ENCODE assay signal across 24 mouse cellular contexts in genomic region chr2:48586162-48586830, GRCm38 (mm10).
A peak's percentile ranks its signal among the peaks of the same experiment; 100 is the strongest.
DNase-seq lines count a peak whose midpoint lies in the region; ATAC-seq and TF ChIP-seq lines count a peak whose summit lies in the region.
"Had no signal": no experiment of that assay in that cellular context is flagged by ENCODE, and none has a peak within 500 bp of the region (broad histone marks: within the 10 kb centered on the region; RNA-seq: fewer than 3 reads in every experiment).

No protein-coding gene starts in this region.

- H3K9ac ChIP-seq in forebrain, postnatal 0 days: no peak overlapping the region
- no peak overlapping the region for H3K9ac ChIP-seq in midbrain, postnatal 0 days (replicated peaks; ENCODE audit: low read length, poor library complexity, severe bottlenecking)
- H3K9ac ChIP-seq: embryonic facial prominence, embryonic 12.5 days; limb, embryonic 12.5 days; liver, embryonic 12.5 days had no signal

- no peaks in the 10 kb centered on the region for H3K9me3 ChIP-seq in forebrain, postnatal 0 days (ENCODE audit: low read length)
- H3K9me3 ChIP-seq in midbrain, embryonic 10.5 days (replicated peaks): no peaks in the 10 kb centered on the region
- H3K9me3 ChIP-seq in midbrain, postnatal 0 days (ENCODE audit: low read length): no peaks in the 10 kb centered on the region
- H3K9me3 ChIP-seq: embryonic facial prominence, embryonic 12.5 days; heart, embryonic 10.5 days; limb, embryonic 12.5 days; liver, embryonic 12.5 days had no signal

- DNase-seq in layer of hippocampus, adult 2 months (ENCODE audit: low spot score in 2 of 2): no peak
- no peak for DNase-seq in layer of hippocampus, adult 18-20 months (ENCODE audit: low spot score in 2 of 2)
- DNase-seq in forebrain, postnatal 0 days: peak; percentile 63
- DNase-seq in midbrain, embryonic 10.5 days (ENCODE audit: low spot score): peak; percentile 19
- DNase-seq in midbrain, postnatal 0 days (ENCODE audit: low spot score): no peak
- no peak for DNase-seq in lung, postnatal 10 days
- DNase-seq in ovary, adult 18-20 months (ENCODE audit: low spot score): no peak
- DNase-seq: adrenal gland, postnatal 36 days; cerebellum, adult 9-10 months; gastrocnemius, postnatal 25 days; kidney, adult 9 months; kidney, postnatal 25 days; layer of hippocampus, adult 9-11 months; lung, adult 2 months; lung, postnatal 4 days; right cerebral cortex, postnatal 4 days had no signal

- H3K4me2 ChIP-seq in forebrain, postnatal 0 days (ENCODE audit: low read depth): no peak overlapping the region
- no peak overlapping the region for H3K4me2 ChIP-seq in midbrain, postnatal 0 days (ENCODE audit: low read depth, low read length, poor library complexity, severe bottlenecking)
- H3K4me2 ChIP-seq: embryonic facial prominence, embryonic 12.5 days; limb, embryonic 12.5 days; liver, embryonic 12.5 days had no signal

- peak; percentile 88 for ATAC-seq in forebrain, postnatal 0 days
- peak; percentile 74 for ATAC-seq in midbrain, postnatal 0 days (ENCODE audit: low FRiP score)
- ATAC-seq in megakaryocyte progenitor cell, adult 5-6 weeks (replicated peaks; ENCODE audit: poor library complexity): no peak
- ATAC-seq: liver, embryonic 12.5 days had no signal

- 13% methylated on average over 7 of the region's 7 CpGs for WGBS in forebrain, postnatal 0 days
- 49% methylated on average over 7 of the region's 7 CpGs for WGBS in midbrain, embryonic 10.5 days
- 20% methylated on average over 7 of the region's 7 CpGs for WGBS in midbrain, postnatal 0 days

- H3K27me3 ChIP-seq in forebrain, postnatal 0 days (ENCODE audit: insufficient read depth, low read length): no peaks in the 10 kb centered on the region
- H3K27me3 ChIP-seq in midbrain, embryonic 10.5 days (ENCODE audit: low read depth, poor library complexity, severe bottlenecking): no peaks in the 10 kb centered on the region
- no peaks in the 10 kb centered on the region for H3K27me3 ChIP-seq in midbrain, postnatal 0 days (ENCODE audit: insufficient read depth, low read length)
- H3K27me3 ChIP-seq: CH12.LX; embryonic facial prominence, embryonic 12.5 days; limb, embryonic 12.5 days; liver, embryonic 12.5 days had no signal

- H3K27ac ChIP-seq in layer of hippocampus, adult 2 months: peak overlapping the region; percentile 62
- 0 out of 2 replicates have a peak overlapping the region, but pooled peaks have one; percentile 15 for H3K27ac ChIP-seq in forebrain, postnatal 0 days (ENCODE audit: low read depth, low read length)
- H3K27ac ChIP-seq in midbrain, embryonic 10.5 days (replicated peaks): no peak overlapping the region
- no peak overlapping the region for H3K27ac ChIP-seq in midbrain, postnatal 0 days (ENCODE audit: low read depth, low read length)
- H3K27ac ChIP-seq: embryonic facial prominence, embryonic 12.5 days; heart, embryonic 10.5 days; limb, embryonic 12.5 days; liver, embryonic 12.5 days; stomach, postnatal 0 days had no signal

- no peaks in the 10 kb centered on the region for H3K36me3 ChIP-seq in forebrain, postnatal 0 days (ENCODE audit: insufficient read depth)
- H3K36me3 ChIP-seq in midbrain, embryonic 10.5 days: no peaks in the 10 kb centered on the region
- H3K36me3 ChIP-seq in midbrain, postnatal 0 days (ENCODE audit: insufficient read depth, low read length): no peaks in the 10 kb centered on the region
- H3K36me3 ChIP-seq: embryonic facial prominence, embryonic 12.5 days; heart, embryonic 10.5 days; limb, embryonic 12.5 days; liver, embryonic 12.5 days had no signal

- no peak for TF ChIP-seq CTCF in layer of hippocampus, adult 2 months (conservative IDR thresholded peaks at IDR 0.05)
- no peak for TF ChIP-seq CTCF in forebrain, postnatal 0 days (IDR thresholded peaks at IDR 0.05; ENCODE audit: low read depth)
- no peak for TF ChIP-seq CTCF in midbrain, postnatal 0 days (IDR thresholded peaks at IDR 0.05)

- peaks cover 12% of the 10 kb centered on the region for H3K4me1 ChIP-seq in forebrain, postnatal 0 days (ENCODE audit: insufficient read depth)
- H3K4me1 ChIP-seq in midbrain, embryonic 10.5 days: peaks cover 26% of the 10 kb centered on the region
- no peaks in the 10 kb centered on the region for H3K4me1 ChIP-seq in midbrain, postnatal 0 days (ENCODE audit: insufficient read depth, low read length)
- H3K4me1 ChIP-seq: embryonic facial prominence, embryonic 12.5 days; heart, embryonic 10.5 days; liver, embryonic 12.5 days had no signal

- no peak overlapping the region; the same call in 1 of the 2 replicates for H3K4me3 ChIP-seq in layer of hippocampus, adult 2 months
- no peak overlapping the region for H3K4me3 ChIP-seq in forebrain, postnatal 0 days (ENCODE audit: low read depth, low read length)
- no peak overlapping the region for H3K4me3 ChIP-seq in midbrain, embryonic 10.5 days
- no peak overlapping the region for H3K4me3 ChIP-seq in midbrain, postnatal 0 days (ENCODE audit: low read depth, low read length)
- H3K4me3 ChIP-seq: embryonic facial prominence, embryonic 12.5 days; erythroblast, embryonic 14.5 days; heart, embryonic 10.5 days; limb, embryonic 12.5 days; liver, embryonic 12.5 days had no signal

Comparison
In these comparisons a context has a peak if more than half of its experiments do, and no peak if none do; other contexts are left out.
1. DNase-seq: peak in forebrain, postnatal 0 days (single experiment) and midbrain, embryonic 10.5 days (single experiment); none in layer of hippocampus, adult 2 months (0 of 2), layer of hippocampus, adult 18-20 months (0 of 2), midbrain, postnatal 0 days (single experiment), lung, postnatal 10 days (single experiment) and ovary, adult 18-20 months (single experiment).
2. H3K27ac ChIP-seq: peak in layer of hippocampus, adult 2 months (single experiment) and forebrain, postnatal 0 days (single experiment); none in midbrain, embryonic 10.5 days (single experiment) and midbrain, postnatal 0 days (single experiment).